Mouse (Mus musculus) C2C12 (cell line): ENCODE data around the gene Cited2. TPM values are rescaled to one million over a fixed set of nuclear protein-coding genes. Genes with fewer than 3 reads are reported as not detected.
A peak's percentile ranks its signal among the peaks of the same experiment; 100 is the strongest.

ENCODE experiments used
- H3K27me3 ChIP-seq: one replicate; pipeline ENCODE4 v1.6.1; 2011; ENCODE audit not compliant: control insufficient read depth, insufficient read depth, insufficient read length
- H3K36me3 ChIP-seq: one replicate; pipeline ENCODE4 v1.6.1; 2011; ENCODE audit not compliant: control insufficient read depth, insufficient read depth
- H3K4me3 ChIP-seq: one replicate; pipeline ENCODE4 v1.5.1; 2011; ENCODE audit warnings: mild to moderate bottlenecking, control low read depth; ENCODE audit not compliant: poor library complexity, insufficient read depth, severe bottlenecking
- H3K79me2 ChIP-seq: one replicate; pipeline ENCODE4 v1.6.1; 2011; ENCODE audit not compliant: control insufficient read depth, insufficient read depth
- H3K79me3 ChIP-seq: one replicate; pipeline ENCODE4 v1.6.1; 2011; ENCODE audit warnings: low read depth, control low read depth
- H3ac ChIP-seq: one replicate; pipeline ENCODE3; 2011; ENCODE audit warnings: low read depth; ENCODE audit not compliant: control insufficient read depth, insufficient read length
- CEBPB ChIP-seq: IDR thresholded peaks from one replicate; pipeline ENCODE4 v1.6.1; 2011; ENCODE audit warnings: low read depth, mild to moderate bottlenecking, control low read depth, moderate library complexity
- CTCF ChIP-seq: IDR thresholded peaks from one replicate; pipeline ENCODE4 v1.5.1; 2011; ENCODE audit not compliant: control insufficient read depth, insufficient read depth, insufficient read length
- FOSL1 ChIP-seq: IDR thresholded peaks from one replicate; pipeline ENCODE4 v1.8.0; 2011; ENCODE audit warnings: mild to moderate bottlenecking, low read length; ENCODE audit not compliant: poor library complexity, insufficient read depth, severe bottlenecking
- MAX ChIP-seq: IDR thresholded peaks from one replicate; pipeline ENCODE4 v1.6.1; 2011; ENCODE audit warnings: mild to moderate bottlenecking, control low read depth
- MYOD1 ChIP-seq: IDR thresholded peaks from one replicate; pipeline ENCODE4 v1.6.1; 2011; ENCODE audit warnings: low read depth; ENCODE audit not compliant: control insufficient read depth, insufficient read length
- MYOG ChIP-seq: IDR thresholded peaks from one replicate; pipeline ENCODE4 v1.6.1; 2011; ENCODE audit not compliant: control insufficient read depth, insufficient read length; ENCODE audit errors: extremely low read depth
- USF1 ChIP-seq: IDR thresholded peaks from one replicate; pipeline ENCODE4 v1.6.1; 2011; ENCODE audit warnings: low read depth, mild to moderate bottlenecking, control low read depth, moderate library complexity
- polyA plus RNA-seq: library from polyadenylated mRNA; unstranded; fragments of >200 nt; fragmentation: generic; extraction: Trizol; gene quantifications from one replicate; pipeline ENCODE4 v1.2.1, GENCODE M21; 2012; ENCODE audit warnings: missing spikeins

Cited2 gene
- polyA plus RNA-seq, 1 experiment, result 136 TPM

- H3ac ChIP-seq, result no peak overlapping the region
- TF ChIP-seq MYOG (no peak), MAX (no peak), CEBPB (no peak), USF1 (no peak), CTCF (no peak), MYOD1 (no peak), FOSL1 (no peak)
- no peaks in the 10 kb centered on the region for H3K36me3 ChIP-seq
- no peaks in the 10 kb centered on the region for H3K79me3 ChIP-seq
- no peaks in the 10 kb centered on the region for H3K27me3 ChIP-seq
- no peak overlapping the region for H3K4me3 ChIP-seq
- H3K79me2 ChIP-seq, result no peaks in the 10 kb centered on the region
These were observed 39.9 kb downstream of the Cited2 start for GRCm38 (mm10) chr10:17762946-17763345.

GRCm38 (mm10) chr10:17769856-17770255 is 46.8 kb downstream of the Cited2 start:
- no peaks in the 10 kb centered on the region for H3K79me3 ChIP-seq
- H3K79me2 ChIP-seq, result no peaks in the 10 kb centered on the region
- no peaks in the 10 kb centered on the region for H3K27me3 ChIP-seq
- H3K36me3 ChIP-seq, result no peaks in the 10 kb centered on the region
- no peak overlapping the region for H3ac ChIP-seq
- no peak for TF ChIP-seq CTCF
- TF ChIP-seq MAX, result no peak
- no peak for TF ChIP-seq USF1
- no peak for TF ChIP-seq MYOD1
- TF ChIP-seq MYOG, result no peak
- TF ChIP-seq CEBPB, result no peak
- no peak for TF ChIP-seq FOSL1
- H3K4me3 ChIP-seq, result no peak overlapping the region

- no peak for TF ChIP-seq MYOD1
- Histone ChIP-seq H3K27me3 (no peaks in the 10 kb centered on the region), H3K4me3 (no peak overlapping the region), H3K36me3 (no peaks in the 10 kb centered on the region), H3ac (no peak overlapping the region), H3K79me3 (no peaks in the 10 kb centered on the region), H3K79me2 (no peaks in the 10 kb centered on the region)
These were observed 49.3 kb downstream of the Cited2 start for GRCm38 (mm10) chr10:17772364-17772763.

GRCm38 (mm10) chr10:17774366-17774765 is 51.3 kb downstream of the Cited2 start:
- Histone ChIP-seq H3K36me3 (no peaks in the 10 kb centered on the region), H3K4me3 (no peak overlapping the region), H3K79me3 (no peaks in the 10 kb centered on the region), H3ac (no peak overlapping the region), H3K27me3 (no peaks in the 10 kb centered on the region), H3K79me2 (no peaks in the 10 kb centered on the region)
- TF ChIP-seq MAX (no peak), MYOD1 (no peak), CTCF (no peak)

GRCm38 (mm10) chr10:17775079-17775478 is 52.1 kb downstream of the Cited2 start:
- no peak overlapping the region for H3ac ChIP-seq
- no peak for TF ChIP-seq USF1
- peak; percentile 91 for TF ChIP-seq CEBPB
- peak; percentile 51 for TF ChIP-seq FOSL1
- TF ChIP-seq MYOD1, result peak; percentile 51
- TF ChIP-seq CTCF, result no peak
- TF ChIP-seq MAX, result peak; percentile 83
- no peak for TF ChIP-seq MYOG
- H3K4me3 ChIP-seq, result no peak overlapping the region
- no peaks in the 10 kb centered on the region for H3K27me3 ChIP-seq
- no peaks in the 10 kb centered on the region for H3K79me2 ChIP-seq
- H3K36me3 ChIP-seq, result no peaks in the 10 kb centered on the region
- no peaks in the 10 kb centered on the region for H3K79me3 ChIP-seq

Other genes starting within 250 kb of the Cited2 start
- 0.07 TPM for gene Txlnb, start 73.0 kb downstream of the Cited2 start, polyA plus RNA-seq
- 1.9 TPM for gene Heca, start 224.8 kb downstream of the Cited2 start, polyA plus RNA-seq